Mouse (Mus musculus): ENCODE data around the gene Cacna1c. TPM values are rescaled to one million over a fixed set of nuclear protein-coding genes. Genes with fewer than 3 reads are reported as not detected.

Cacna1c gene
- polyA plus RNA-seq, 1 experiment from 2014 or later: 2.3 TPM

DNA sequence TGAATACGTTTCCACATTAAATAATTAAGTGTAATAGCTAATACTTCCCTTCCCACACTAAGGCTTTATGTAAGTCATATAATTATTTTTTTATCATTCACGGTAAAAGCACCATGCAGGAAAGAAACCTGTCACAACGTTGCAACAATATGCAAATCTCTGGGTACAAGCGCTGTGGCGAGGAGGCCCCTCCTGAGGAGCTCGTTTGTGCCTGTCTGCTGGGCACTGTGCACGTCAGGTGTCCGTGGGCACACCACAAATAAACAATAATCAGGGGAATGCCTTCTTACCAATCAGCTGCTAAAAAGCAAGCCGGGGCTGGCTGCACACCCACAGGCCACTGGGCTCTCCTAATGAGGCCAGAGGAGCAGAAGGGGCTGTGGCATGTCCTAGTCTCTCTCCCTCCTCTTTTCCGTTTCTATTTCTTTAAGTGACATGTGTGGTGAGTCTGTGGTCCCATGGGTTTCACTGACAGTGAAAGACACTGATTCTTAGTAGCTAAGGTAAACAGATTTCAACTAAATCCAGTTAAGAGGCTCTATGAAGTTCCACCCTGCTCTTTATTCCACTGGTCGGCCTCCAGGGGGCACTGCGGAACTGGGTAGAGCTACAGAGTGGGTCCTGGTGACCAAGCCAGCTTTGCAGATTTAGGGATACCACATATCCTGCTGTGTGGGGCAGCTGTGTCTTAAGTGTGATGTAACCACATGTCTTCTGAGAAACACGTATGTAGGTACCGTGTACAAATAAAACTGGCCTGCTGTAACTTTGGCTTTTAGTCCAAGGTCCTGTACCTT, 549.8 kb downstream of the Cacna1c start:
- peak; percentile 74; the same call in 1 of the 2 replicates for ATAC-seq (ENCODE audit: low FRiP score, low TSS enrichment)
- Histone ChIP-seq H3K4me1 (replicated peaks; ENCODE audit: control insufficient read depth, insufficient read depth) (no peaks in the 10 kb centered on the region), H3K9me3 (ENCODE audit: control insufficient read depth, low read length) (no peaks in the 10 kb centered on the region), H3K4me2 (replicated peaks; ENCODE audit: low read depth) (no peak overlapping the region), H3K9ac (ENCODE audit: low read length) (no peak overlapping the region), H3K27ac (replicated peaks) (no peak overlapping the region), H3K36me3 (ENCODE audit: control insufficient read depth, insufficient read depth, low read length) (no peaks in the 10 kb centered on the region; the same call in 1 of the 2 replicates), H3K4me3 (ENCODE audit: low read depth, low read length) (no peak overlapping the region), H3K27me3 (ENCODE audit: control insufficient read depth, insufficient read depth, low read length) (no peaks in the 10 kb centered on the region)
- DNase-seq (ENCODE audit: low spot score): peak; percentile 82
- 56% methylated on average over 14 of the region's 14 CpGs for WGBS
- TF ChIP-seq EP300 (optimal IDR thresholded peaks at IDR 0.05) (no peak), CTCF (IDR thresholded peaks at IDR 0.05; ENCODE audit: low read depth) (peak; percentile 90)

DNA sequence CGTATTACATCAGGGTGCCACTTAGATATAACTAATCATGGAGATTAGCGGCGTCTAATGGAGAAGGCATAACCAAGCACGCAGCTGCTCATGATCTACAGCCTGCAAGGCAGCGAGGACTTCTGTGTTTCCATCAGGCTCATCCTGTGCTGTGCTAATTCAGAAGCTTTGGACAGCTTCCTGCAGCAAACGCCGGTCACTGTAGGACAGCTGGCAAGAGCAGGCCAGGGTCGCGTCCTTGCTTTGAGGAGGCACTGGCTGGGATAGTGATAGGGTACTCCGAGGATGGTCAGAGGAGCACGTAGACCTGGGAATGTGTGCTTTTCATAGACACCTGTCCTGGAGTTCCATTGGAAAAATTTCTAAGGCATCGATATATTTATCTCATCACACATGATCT, 551.4 kb downstream of the Cacna1c start:
- 82% methylated on average over 12 of the region's 12 CpGs for WGBS
- Histone ChIP-seq H3K9me3 (ENCODE audit: control insufficient read depth, low read length) (no peaks in the 10 kb centered on the region), H3K36me3 (ENCODE audit: control insufficient read depth, insufficient read depth, low read length) (no peaks in the 10 kb centered on the region; the same call in 1 of the 2 replicates), H3K9ac (ENCODE audit: low read length) (no peak overlapping the region), H3K4me1 (replicated peaks; ENCODE audit: control insufficient read depth, insufficient read depth) (no peaks in the 10 kb centered on the region), H3K4me3 (ENCODE audit: low read depth, low read length) (no peak overlapping the region), H3K4me2 (replicated peaks; ENCODE audit: low read depth) (no peak overlapping the region), H3K27ac (replicated peaks) (no peak overlapping the region), H3K27me3 (ENCODE audit: control insufficient read depth, insufficient read depth, low read length) (no peaks in the 10 kb centered on the region)
- ATAC-seq (ENCODE audit: low FRiP score, low TSS enrichment) (no peak), DNase-seq (ENCODE audit: low spot score) (no peak)
- TF ChIP-seq EP300 (optimal IDR thresholded peaks at IDR 0.05) (no peak), CTCF (IDR thresholded peaks at IDR 0.05; ENCODE audit: low read depth) (no peak)

DNA sequence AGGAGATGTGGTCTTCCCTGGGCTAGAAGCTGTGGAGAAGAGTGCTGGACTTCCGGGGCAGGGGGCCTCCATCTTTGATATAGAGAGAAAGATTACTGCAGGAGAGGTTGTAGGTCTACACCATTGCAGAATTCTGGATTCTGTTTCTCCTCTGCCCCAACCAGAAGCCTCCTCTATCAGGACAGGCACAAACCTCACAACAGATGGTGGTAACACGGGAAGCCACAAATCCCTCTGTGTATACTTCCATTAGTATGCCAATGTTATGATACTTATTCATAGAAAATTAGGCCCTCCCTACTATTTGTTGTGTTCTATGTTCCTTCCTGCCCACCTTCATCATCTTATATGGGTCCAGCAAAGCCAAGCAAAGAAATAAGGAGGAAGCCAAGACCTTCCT, 552.7 kb downstream of the Cacna1c start:
- Histone ChIP-seq H3K4me2 (replicated peaks; ENCODE audit: low read depth) (no peak overlapping the region), H3K36me3 (ENCODE audit: control insufficient read depth, insufficient read depth, low read length) (no peaks in the 10 kb centered on the region; the same call in 1 of the 2 replicates), H3K4me1 (replicated peaks; ENCODE audit: control insufficient read depth, insufficient read depth) (no peaks in the 10 kb centered on the region), H3K4me3 (ENCODE audit: low read depth, low read length) (no peak overlapping the region), H3K27ac (replicated peaks) (no peak overlapping the region), H3K9ac (ENCODE audit: low read length) (no peak overlapping the region), H3K27me3 (ENCODE audit: control insufficient read depth, insufficient read depth, low read length) (no peaks in the 10 kb centered on the region), H3K9me3 (ENCODE audit: control insufficient read depth, low read length) (no peaks in the 10 kb centered on the region)
- DNase-seq (ENCODE audit: low spot score) (no peak), ATAC-seq (ENCODE audit: low FRiP score, low TSS enrichment) (no peak)
- TF ChIP-seq EP300 (optimal IDR thresholded peaks at IDR 0.05) (no peak), CTCF (IDR thresholded peaks at IDR 0.05; ENCODE audit: low read depth) (no peak)
- WGBS: 81% methylated on average over 2 of the region's 2 CpGs

- ATAC-seq (ENCODE audit: low FRiP score, low TSS enrichment): no peak
- Histone ChIP-seq H3K27me3 (ENCODE audit: control insufficient read depth, insufficient read depth, low read length) (no peaks in the 10 kb centered on the region), H3K36me3 (ENCODE audit: control insufficient read depth, insufficient read depth, low read length) (no peaks in the 10 kb centered on the region), H3K9me3 (ENCODE audit: control insufficient read depth, low read length) (no peaks in the 10 kb centered on the region), H3K4me3 (ENCODE audit: low read depth, low read length) (no peak overlapping the region), H3K9ac (ENCODE audit: low read length) (no peak overlapping the region), H3K4me1 (replicated peaks; ENCODE audit: control insufficient read depth, insufficient read depth) (no peaks in the 10 kb centered on the region), H3K27ac (replicated peaks) (no peak overlapping the region), H3K4me2 (replicated peaks; ENCODE audit: low read depth) (no peak overlapping the region)
- WGBS: 65% methylated on average over 6 of the region's 6 CpGs
- TF ChIP-seq EP300 (optimal IDR thresholded peaks at IDR 0.05) (no peak), CTCF (IDR thresholded peaks at IDR 0.05; ENCODE audit: low read depth) (no peak)
- DNase-seq (ENCODE audit: low spot score): no peak
Measured at GRCm38 (mm10) chr6:118641671-118642325, 554.4 kb downstream of the Cacna1c start.

DNA sequence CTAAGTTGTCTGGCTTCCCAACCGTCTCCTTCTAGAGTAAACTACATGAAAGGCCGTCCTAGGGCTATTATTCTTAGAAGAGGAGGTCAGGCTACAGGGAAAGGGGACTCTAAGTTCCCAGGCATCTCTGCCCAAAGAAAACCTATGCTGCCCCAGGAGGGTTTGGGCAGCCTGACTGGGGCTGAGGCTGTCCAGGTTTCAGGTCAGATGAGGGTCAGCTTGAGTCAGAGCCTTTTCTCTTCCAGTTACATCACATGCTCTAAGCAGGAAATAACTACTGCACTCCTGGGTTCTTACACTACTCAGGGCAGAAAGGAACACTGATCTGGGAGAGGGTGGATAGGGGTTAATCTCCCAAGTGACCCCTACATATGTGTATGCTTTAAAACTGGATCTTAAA, 556.4 kb downstream of the Cacna1c start:
- Histone ChIP-seq H3K4me1 (replicated peaks; ENCODE audit: control insufficient read depth, insufficient read depth) (no peaks in the 10 kb centered on the region), H3K4me3 (ENCODE audit: low read depth, low read length) (no peak overlapping the region), H3K9ac (ENCODE audit: low read length) (no peak overlapping the region), H3K9me3 (ENCODE audit: control insufficient read depth, low read length) (no peaks in the 10 kb centered on the region), H3K27me3 (ENCODE audit: control insufficient read depth, insufficient read depth, low read length) (no peaks in the 10 kb centered on the region), H3K4me2 (replicated peaks; ENCODE audit: low read depth) (no peak overlapping the region), H3K27ac (replicated peaks) (no peak overlapping the region), H3K36me3 (ENCODE audit: control insufficient read depth, insufficient read depth, low read length) (no peaks in the 10 kb centered on the region)
- ATAC-seq (ENCODE audit: low FRiP score, low TSS enrichment): no peak
- 18% methylated on average over 2 of the region's 2 CpGs for WGBS
- DNase-seq (ENCODE audit: low spot score): no peak
- TF ChIP-seq EP300 (optimal IDR thresholded peaks at IDR 0.05) (no peak), CTCF (IDR thresholded peaks at IDR 0.05; ENCODE audit: low read depth) (no peak)

- ATAC-seq (ENCODE audit: low FRiP score, low TSS enrichment) (no peak), DNase-seq (ENCODE audit: low spot score) (no peak)
- no peak overlapping the region for H3K4me2 ChIP-seq (replicated peaks; ENCODE audit: low read depth)
- H3K4me3 ChIP-seq (ENCODE audit: low read depth, low read length): no peak overlapping the region
- H3K36me3 ChIP-seq (ENCODE audit: control insufficient read depth, insufficient read depth, low read length): no peaks in the 10 kb centered on the region
- no peak for TF ChIP-seq EP300 (optimal IDR thresholded peaks at IDR 0.05)
- H3K9me3 ChIP-seq (ENCODE audit: control insufficient read depth, low read length): no peaks in the 10 kb centered on the region
- H3K9ac ChIP-seq (ENCODE audit: low read length): no peak overlapping the region
- no peaks in the 10 kb centered on the region for H3K27me3 ChIP-seq (ENCODE audit: control insufficient read depth, insufficient read depth, low read length)
- 91% methylated on average over 2 of the region's 2 CpGs for WGBS
- no peaks in the 10 kb centered on the region for H3K4me1 ChIP-seq (replicated peaks; ENCODE audit: control insufficient read depth, insufficient read depth)
- H3K27ac ChIP-seq (replicated peaks): no peak overlapping the region
Measured at GRCm38 (mm10) chr6:118638911-118639310, 557.3 kb downstream of the Cacna1c start.
